Mouse (Mus musculus) left cerebral cortex, adult 6 months (tissue): ENCODE data around the gene Rpp21. TPM values are rescaled to one million over a fixed set of nuclear protein-coding genes. Genes with fewer than 3 reads are reported as not detected.

Experiments used
- long read RNA-seq, 2 experiments: library from polyadenylated mRNA; unstranded; transcript quantifications; one replicate each; pipeline ENCODE4 v2.0.0; 2019 to 2020
- polyA plus RNA-seq: library from polyadenylated mRNA; unstranded; fragments of <200 nt; fragmentation: Nextera tagmentation; gene quantifications from 2 replicates; pipeline ENCODE4 v1.2.3, GENCODE M21; 2021

Rpp21 gene
- 107 and 115 TPM in 2 replicates for polyA plus RNA-seq
- long read RNA-seq, experiment 1, transcript Rpp21-201 (5 exons, 729 nt) = major isoform, 7 of 17 reads
- long read RNA-seq, experiment 1, partial matches to known transcripts = 0 of 17 reads
- long read RNA-seq, experiment 1, other reads (novel, unspliced or antisense) = 8 of 17 reads
- long read RNA-seq, experiment 2, transcript Rpp21-202 (4 exons, 437 nt) = minor isoform, 10 of 66 reads
- long read RNA-seq, experiment 2, transcript Rpp21-205 (4 exons, 579 nt) = minor isoform, 6 of 66 reads
- long read RNA-seq, experiment 2, transcript Rpp21-201 (5 exons, 729 nt) = major isoform, 41 of 66 reads
- long read RNA-seq, experiment 2, partial matches to known transcripts = 1 of 66 reads
- long read RNA-seq, experiment 2, other reads (novel, unspliced or antisense) = 8 of 66 reads

DNA sequence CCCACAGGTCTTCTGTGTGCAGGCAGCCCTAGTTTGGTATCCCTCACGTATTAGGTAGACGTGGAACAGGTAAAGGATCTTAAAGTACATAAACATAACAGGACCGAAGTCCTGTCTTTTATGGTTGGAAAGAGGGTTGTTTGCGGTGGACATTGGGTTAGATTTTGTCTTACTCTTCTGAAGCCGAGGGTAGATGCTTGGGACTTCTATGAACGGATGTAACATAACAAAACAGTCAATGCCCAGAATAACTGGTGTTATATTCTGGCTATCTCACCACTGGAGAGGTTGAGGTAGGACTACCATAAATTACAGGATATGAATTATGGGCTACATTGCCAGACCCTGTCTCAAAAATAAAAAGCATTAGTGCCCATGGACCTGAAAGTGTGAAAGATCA is at the start of gene Rpp21:
Gene Rpp21 (minus strand): TSS at position 101 of the 400 bp plus-strand sequence.

DNA sequence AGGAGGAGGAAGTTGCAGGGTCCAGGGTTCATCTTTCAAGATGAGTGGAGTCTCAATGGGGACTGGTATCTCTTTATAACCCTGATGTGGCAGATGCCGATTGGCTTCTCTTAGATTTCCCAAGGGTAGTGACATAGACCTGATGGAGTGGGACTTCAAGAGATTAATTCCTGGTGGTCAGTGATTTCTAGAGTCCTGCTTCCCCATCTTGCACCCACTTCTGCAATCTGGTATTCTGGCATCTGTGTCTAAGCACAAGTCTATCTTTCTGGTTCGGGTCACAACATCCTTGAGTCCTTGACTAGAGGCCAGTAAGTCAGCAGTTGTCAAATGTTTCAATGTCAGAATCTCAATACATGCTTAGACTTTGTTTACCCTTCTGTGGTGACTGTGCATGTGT is 28.5 kb upstream of the Rpp21 start, which contains the start of gene H2-M10.2:
Gene H2-M10.2 (minus strand): TSS at position 101 of the 400 bp plus-strand sequence.

DNA sequence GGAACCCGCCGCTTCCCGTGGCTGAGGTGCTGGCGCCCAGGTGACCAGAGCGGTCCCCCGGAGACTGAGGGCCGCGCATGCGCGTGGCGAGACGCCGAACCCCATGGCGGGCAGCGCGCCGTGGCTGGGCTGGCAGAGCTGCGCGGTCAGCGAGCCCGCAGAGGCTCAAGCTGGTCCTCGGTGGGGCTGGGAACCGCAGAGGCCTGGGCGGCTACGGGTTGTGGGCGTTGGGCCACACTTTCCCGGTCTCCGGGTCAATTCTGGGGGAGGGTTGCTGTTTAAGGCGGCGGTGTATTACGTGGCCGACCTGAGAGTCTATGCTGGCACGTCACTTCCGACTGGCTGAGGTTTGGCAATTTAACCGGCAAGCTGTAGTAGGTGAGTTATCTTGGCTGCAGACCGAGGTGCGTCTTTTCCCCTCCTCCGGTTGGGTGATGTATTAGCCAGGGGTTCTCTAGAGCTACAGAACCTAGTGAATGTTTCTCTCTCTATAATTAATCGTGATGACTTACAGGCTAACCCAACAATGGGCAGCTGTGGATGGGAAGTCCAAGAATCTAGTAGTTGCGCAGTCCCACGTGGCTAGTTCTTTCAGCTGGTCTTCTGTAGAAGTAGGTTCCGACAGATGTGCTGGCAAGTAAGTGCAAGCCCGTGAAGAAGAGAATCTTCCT is 13.9 kb upstream of the Rpp21 start, which contains the start of gene Trim39:
Gene Trim39 (minus strand): TSS at position 662 of the 671 bp plus-strand sequence.

Other genes with a start within 250 kb of the Rpp21 start
- gene H2-T24, start 237.5 kb downstream of the Rpp21 start, polyA plus RNA-seq = 2.5 and 3.0 TPM in 2 replicates
- gene H2-T23, start 225.2 kb downstream of the Rpp21 start, polyA plus RNA-seq = 24.6 and 34.7 TPM in 2 replicates
- gene H2-T22, start 215.3 kb downstream of the Rpp21 start, polyA plus RNA-seq = 21.2 and 21.4 TPM in 2 replicates
- not detected in 2 replicates for gene Gm6034, start 215.1 kb downstream of the Rpp21 start, polyA plus RNA-seq
- not detected in 2 replicates for gene Gm11127, start 199.7 kb downstream of the Rpp21 start, polyA plus RNA-seq
- gene Gm19684, start 136.4 kb downstream of the Rpp21 start, polyA plus RNA-seq = 0.06 TPM in 1 of 2 replicates, not detected in the other
- not detected in 2 replicates for gene Gm7030, start 128.6 kb downstream of the Rpp21 start, polyA plus RNA-seq
- gene Gm8909, start 89.5 kb downstream of the Rpp21 start, polyA plus RNA-seq = 0.39 TPM in 1 of 2 replicates, not detected in the other
- not detected in 2 replicates for gene H2-T3, start 67.8 kb downstream of the Rpp21 start, polyA plus RNA-seq
- gene Trim39, start 14.2 kb upstream of the Rpp21 start, polyA plus RNA-seq = 3.7 and 4.7 TPM in 2 replicates
- gene H2-M10.2, start 28.4 kb upstream of the Rpp21 start, polyA plus RNA-seq = not detected in 2 replicates
- gene H2-M10.1, start 68.1 kb upstream of the Rpp21 start, polyA plus RNA-seq = not detected in 2 replicates
- gene H2-M10.3, start 110.3 kb upstream of the Rpp21 start, polyA plus RNA-seq = not detected in 2 replicates
- not detected in 2 replicates for gene H2-M10.4, start 204.3 kb upstream of the Rpp21 start, polyA plus RNA-seq